Mouse (Mus musculus): ENCODE data around the gene B4galt7.

DNA sequence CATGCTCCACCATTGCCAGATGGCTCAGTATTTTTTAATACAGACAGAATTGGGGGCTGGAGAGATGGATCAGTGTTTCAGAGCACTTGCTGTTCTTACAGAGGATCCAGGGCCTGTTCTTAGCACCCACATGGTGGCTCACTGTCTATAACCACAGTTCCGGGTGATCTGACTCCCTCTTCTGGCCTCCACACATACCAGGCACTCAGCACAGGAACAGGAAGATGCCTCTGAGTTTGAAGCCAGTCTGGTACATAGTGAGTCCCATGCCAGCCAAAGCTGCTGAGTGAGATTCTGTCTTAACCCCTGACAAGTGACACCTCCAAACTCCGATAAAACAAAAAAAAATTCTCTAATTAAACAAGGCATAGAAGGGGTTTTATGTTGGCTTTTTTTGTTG lies 20.6 kb downstream of the B4galt7 start:
- TF ChIP-seq MYOG (IDR thresholded peaks at IDR 0.05; ENCODE audit: control insufficient read depth, extremely low read depth, insufficient read length), result no peak
- TF ChIP-seq MAX (IDR thresholded peaks at IDR 0.05), result no peak
- no peak for TF ChIP-seq USF1 (IDR thresholded peaks at IDR 0.05; ENCODE audit: low read depth)
- no peak for TF ChIP-seq CTCF (IDR thresholded peaks at IDR 0.05; ENCODE audit: control insufficient read depth, insufficient read depth, insufficient read length)
